Mouse (Mus musculus) liver, adult 2 months (tissue): ENCODE results near the gene Morc1. TPM values are rescaled to one million over a fixed set of nuclear protein-coding genes. Genes with fewer than 3 reads are reported as not detected.

Experiments
- DNase-seq: peaks from one replicate; pipeline ENCODE4 v3.0.0-alpha.2; 2011; ENCODE audit warnings: low read depth, low spot score; ENCODE audit errors: extremely low read depth
- H3K27ac ChIP-seq: fragments of 200-500 bp; replicated peaks from 2 replicates; pipeline ENCODE4 v1.5.1; 2012; ENCODE audit warnings: low read depth, mild to moderate bottlenecking, control low read depth, inconsistent platforms, low read length; ENCODE audit not compliant: insufficient read depth
- H3K27me3 ChIP-seq: fragments of 200-500 bp; 2 replicates; pipeline ENCODE4 v1.6.1; 2012; ENCODE audit warnings: mild to moderate bottlenecking, moderate library complexity, low read length, inconsistent platforms; ENCODE audit not compliant: control insufficient read depth, insufficient read depth
- H3K36me3 ChIP-seq: fragments of 200-500 bp; 2 replicates; pipeline ENCODE4 v1.6.1; 2012; ENCODE audit warnings: low read length, inconsistent platforms; ENCODE audit not compliant: control insufficient read depth, insufficient read depth
- H3K4me1 ChIP-seq: fragments of 200-500 bp; 2 replicates; pipeline ENCODE4 v1.6.1; 2011; ENCODE audit warnings: low read length; ENCODE audit not compliant: control insufficient read depth, insufficient read depth
- H3K4me3 ChIP-seq: fragments of 200-500 bp; 2 replicates; pipeline ENCODE4 v1.5.1; 2011; ENCODE audit warnings: low read depth, mild to moderate bottlenecking, control low read depth, low read length, moderate library complexity; ENCODE audit not compliant: insufficient read depth
- H3K79me2 ChIP-seq: fragments of 200-500 bp; 2 replicates; pipeline ENCODE4 v1.6.1; 2012; ENCODE audit warnings: inconsistent platforms, mild to moderate bottlenecking, low read length, moderate library complexity; ENCODE audit not compliant: control insufficient read depth, insufficient read depth
- H3K9ac ChIP-seq: fragments of 200-500 bp; 2 replicates; pipeline ENCODE4 v1.6.1; 2012; ENCODE audit warnings: low read depth, mild to moderate bottlenecking, control low read depth, inconsistent platforms, low read length
- CTCF ChIP-seq: fragments of 200-500 bp; IDR thresholded peaks from 2 replicates; pipeline ENCODE4 v1.5.1; 2011; ENCODE audit warnings: low read depth, low read length, control low read depth
- POLR2A ChIP-seq: fragments of 200-500 bp; IDR thresholded peaks from 2 replicates; pipeline ENCODE4 v1.6.1; 2011; ENCODE audit warnings: low read length, control low read depth; ENCODE audit not compliant: insufficient read depth; ENCODE audit errors: extremely low read depth
- WGBS: fragments of 180-500 bp; shearing (Covaris S2); methylation state at CpG from one replicate; pipeline ENCODE4 v1.1.7; 2018; 5-methylcytosine and 5-hydroxymethylcytosine counted together
- polyA plus RNA-seq: library from polyadenylated mRNA; depleted of rRNA; stranded (reverse); fragments of >200 nt; gene quantifications from 2 replicates; pipeline ENCODE4 v1.2.3, GENCODE M21; 2012
- total RNA-seq: library from RNA; depleted of rRNA; stranded (reverse); fragments of >200 nt; gene quantifications from 2 replicates; pipeline ENCODE4 v1.2.3, GENCODE M21; 2014

Morc1 gene
- total and polyA plus RNA-seq, 2 experiments: not detected

DNA sequence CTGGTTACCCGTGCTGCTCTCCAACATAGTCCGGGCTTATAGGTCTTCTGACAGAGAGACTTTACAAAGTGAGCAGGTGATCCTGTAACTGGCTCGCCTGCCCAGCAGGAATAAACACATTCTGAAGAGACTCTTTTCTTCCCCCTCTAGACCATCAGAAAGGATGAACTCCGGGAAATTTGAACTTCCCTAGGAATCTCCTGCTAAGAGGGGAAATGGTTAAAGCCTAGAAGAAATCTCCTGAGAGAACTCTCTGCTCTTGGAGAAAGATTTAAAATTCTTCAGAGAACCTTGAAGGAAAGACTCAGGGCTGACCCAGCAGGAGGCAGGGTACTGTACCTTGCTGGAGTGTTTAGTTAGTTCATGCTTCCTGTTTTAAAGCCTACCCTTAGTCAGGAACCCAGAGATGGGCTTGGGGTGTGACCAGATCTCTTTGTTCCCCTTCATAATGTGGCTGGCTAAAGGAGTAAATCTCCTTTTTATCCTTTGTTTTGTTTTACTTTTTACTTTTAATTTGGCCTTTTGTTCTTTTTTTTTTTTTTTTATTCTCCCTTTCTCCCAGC, 175.5 kb downstream of the Morc1 start:
- WGBS: 32% methylated on average over 4 of the region's 4 CpGs
- DNase-seq: no peak

GRCm38 (mm10) chr16:48608224-48608623, 177.2 kb downstream of the Morc1 start:
- no peaks in the 10 kb centered on the region for H3K79me2 ChIP-seq
- no peaks in the 10 kb centered on the region for H3K36me3 ChIP-seq
- no peak for DNase-seq
- no peaks in the 10 kb centered on the region for H3K27me3 ChIP-seq
- no peaks in the 10 kb centered on the region for H3K4me1 ChIP-seq
- TF ChIP-seq CTCF: no peak
- TF ChIP-seq POLR2A: no peak
- no peak overlapping the region for H3K27ac ChIP-seq
- H3K9ac ChIP-seq: no peak overlapping the region
- WGBS: 85% methylated on average over 3 of the region's 3 CpGs
- H3K4me3 ChIP-seq: no peak overlapping the region

More for the DNA sequence above, 175.5 kb downstream of the Morc1 start:
- Histone ChIP-seq H3K79me2 (no peaks in the 10 kb centered on the region), H3K36me3 (no peaks in the 10 kb centered on the region), H3K27me3 (no peaks in the 10 kb centered on the region), H3K27ac (no peak overlapping the region), H3K4me1 (no peaks in the 10 kb centered on the region), H3K9ac (no peak overlapping the region), H3K4me3 (no peak overlapping the region)
- TF ChIP-seq POLR2A (no peak), CTCF (no peak)

DNA sequence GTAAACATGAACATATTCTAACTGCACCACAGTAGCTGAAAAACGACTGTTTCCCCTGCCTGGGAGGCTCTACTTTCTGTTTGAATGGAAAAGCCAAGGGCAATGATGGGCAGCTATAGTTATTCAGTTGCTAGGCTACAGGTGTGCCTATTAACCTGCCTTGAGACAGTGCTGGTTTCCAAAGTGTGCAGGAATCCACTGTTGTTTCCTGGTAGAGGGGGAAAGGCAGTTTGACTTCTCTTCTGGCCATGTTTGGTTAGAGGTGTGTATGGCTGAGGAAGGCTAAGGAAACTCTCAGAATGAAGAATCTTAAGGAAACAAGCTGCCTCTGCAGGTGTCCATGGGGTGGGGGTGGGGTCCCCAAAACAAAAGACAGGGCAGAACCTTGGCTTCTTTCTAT, 179.8 kb downstream of the Morc1 start:
- no peak for TF ChIP-seq CTCF
- TF ChIP-seq POLR2A: no peak
- Histone ChIP-seq H3K9ac (no peak overlapping the region), H3K4me3 (no peak overlapping the region), H3K36me3 (no peaks in the 10 kb centered on the region), H3K27me3 (no peaks in the 10 kb centered on the region), H3K27ac (no peak overlapping the region), H3K4me1 (no peaks in the 10 kb centered on the region), H3K79me2 (no peaks in the 10 kb centered on the region)
- WGBS: 49% methylated on average over 1 of the region's 1 CpGs
- no peak for DNase-seq

GRCm38 (mm10) chr16:48611436-48611835, 180.4 kb downstream of the Morc1 start:
- Histone ChIP-seq H3K4me3 (no peak overlapping the region), H3K27me3 (no peaks in the 10 kb centered on the region), H3K27ac (no peak overlapping the region), H3K4me1 (no peaks in the 10 kb centered on the region), H3K9ac (no peak overlapping the region), H3K79me2 (no peaks in the 10 kb centered on the region), H3K36me3 (no peaks in the 10 kb centered on the region)
- DNase-seq: no peak
- WGBS: 86% methylated on average over 2 of the region's 2 CpGs
- no peak for TF ChIP-seq CTCF
- TF ChIP-seq POLR2A: no peak

- Histone ChIP-seq H3K36me3 (no peaks in the 10 kb centered on the region), H3K27ac (no peak overlapping the region), H3K4me1 (no peaks in the 10 kb centered on the region), H3K79me2 (no peaks in the 10 kb centered on the region), H3K27me3 (no peaks in the 10 kb centered on the region), H3K4me3 (no peak overlapping the region), H3K9ac (no peak overlapping the region)
- 35% methylated on average over 1 of the region's 1 CpGs for WGBS
- no peak for DNase-seq
- TF ChIP-seq POLR2A (no peak), CTCF (no peak)
Observed at GRCm38 (mm10) chr16:48613783-48614182, 182.7 kb downstream of the Morc1 start.

GRCm38 (mm10) chr16:48620510-48620909, 189.5 kb downstream of the Morc1 start:
- H3K4me1 ChIP-seq: no peaks in the 10 kb centered on the region
- DNase-seq: no peak
- H3K4me3 ChIP-seq: no peak overlapping the region
- no peak overlapping the region for H3K27ac ChIP-seq
- TF ChIP-seq POLR2A (no peak), CTCF (no peak)
- H3K9ac ChIP-seq: no peak overlapping the region
- no peaks in the 10 kb centered on the region for H3K27me3 ChIP-seq
- H3K79me2 ChIP-seq: no peaks in the 10 kb centered on the region
- no peaks in the 10 kb centered on the region for H3K36me3 ChIP-seq
- WGBS: 75% methylated on average over 8 of the region's 8 CpGs
